Mouse (Mus musculus) cerebellum, adult 2 months (tissue): ENCODE measurements at regions not wholly inside any gene's neighbourhood (a gene's known extent, or its start where the extent isn't known, plus 50 kb on each side); places are given as distances from the start of the nearest gene placed in this dataset.

Source experiments
- CTCF ChIP-seq: fragments of 200-500 bp; IDR thresholded peaks from 2 replicates; pipeline ENCODE4 v1.5.1; 2011; ENCODE audit warnings: low read depth, mild to moderate bottlenecking, control low read depth, low read length, moderate library complexity, borderline replicate concordance; ENCODE audit not compliant: insufficient read depth
- POLR2A ChIP-seq: fragments of 200-500 bp; IDR thresholded peaks from 2 replicates; pipeline ENCODE4 v1.6.1; 2011; ENCODE audit warnings: low read length, control low read depth, borderline replicate concordance; ENCODE audit not compliant: insufficient read depth

GRCm38 (mm10) chr3:34493921-34494320, 156.3 kb upstream of the Sox2 start:
- TF ChIP-seq POLR2A (no peak), CTCF (no peak)
